Mouse (Mus musculus): ENCODE measurements at regions not wholly inside any gene's neighbourhood (a gene's known extent, or its start where the extent isn't known, plus 50 kb on each side); places are given as distances from the start of the nearest gene placed in this dataset.

GRCm38 (mm10) chr3:35688111-35688510 is 65.8 kb upstream of the Atp11b start:
- Histone ChIP-seq H3K27ac (ENCODE audit: low read depth, low read length) (no peak overlapping the region), H3K9ac (ENCODE audit: low read depth, low read length) (no peak overlapping the region), H3K9me3 (ENCODE audit: control insufficient read depth, low read length) (no peaks in the 10 kb centered on the region), H3K36me3 (ENCODE audit: control insufficient read depth, insufficient read depth, low read length) (no peaks in the 10 kb centered on the region), H3K4me2 (replicated peaks; ENCODE audit: low read depth, low read length) (no peak overlapping the region), H3K4me3 (ENCODE audit: low read length) (no peak overlapping the region), H3K27me3 (ENCODE audit: control insufficient read depth, insufficient read depth, low read length) (no peaks in the 10 kb centered on the region), H3K4me1 (ENCODE audit: control insufficient read depth, insufficient read depth, low read length) (no peaks in the 10 kb centered on the region)
- WGBS: 72% methylated on average over 5 of the region's 5 CpGs
- ATAC-seq (ENCODE audit: low FRiP score, low TSS enrichment): no peak

- no peaks in the 10 kb centered on the region for H3K4me1 ChIP-seq (ENCODE audit: control insufficient read depth, insufficient read depth, low read length)
- ATAC-seq (ENCODE audit: low FRiP score, low TSS enrichment): 0 out of 2 replicates have a peak, but pooled peaks have one; percentile 57
- no peak overlapping the region for H3K9ac ChIP-seq (ENCODE audit: low read depth, low read length)
- no peaks in the 10 kb centered on the region for H3K27me3 ChIP-seq (ENCODE audit: control insufficient read depth, insufficient read depth, low read length)
- H3K27ac ChIP-seq (ENCODE audit: low read depth, low read length): no peak overlapping the region
- H3K4me3 ChIP-seq (ENCODE audit: low read length): no peak overlapping the region
- whole genome bisulfite sequencing: 18% methylated on average over 4 of the region's 4 CpGs
- H3K4me2 ChIP-seq (replicated peaks; ENCODE audit: low read depth, low read length): no peak overlapping the region
- no peaks in the 10 kb centered on the region for H3K36me3 ChIP-seq (ENCODE audit: control insufficient read depth, insufficient read depth, low read length)
- no peaks in the 10 kb centered on the region for H3K9me3 ChIP-seq (ENCODE audit: control insufficient read depth, low read length)
These were observed 65.1 kb upstream of the Atp11b start for GRCm38 (mm10) chr3:35688781-35689180.

- Histone ChIP-seq H3K4me1 (ENCODE audit: control insufficient read depth, insufficient read depth, low read length) (no peaks in the 10 kb centered on the region), H3K36me3 (ENCODE audit: control insufficient read depth, insufficient read depth, low read length) (no peaks in the 10 kb centered on the region), H3K27ac (ENCODE audit: low read depth, low read length) (no peak overlapping the region), H3K4me3 (ENCODE audit: low read length) (no peak overlapping the region), H3K27me3 (ENCODE audit: control insufficient read depth, insufficient read depth, low read length) (no peaks in the 10 kb centered on the region), H3K9me3 (ENCODE audit: control insufficient read depth, low read length) (no peaks in the 10 kb centered on the region), H3K4me2 (replicated peaks; ENCODE audit: low read depth, low read length) (no peak overlapping the region), H3K9ac (ENCODE audit: low read depth, low read length) (no peak overlapping the region)
- 46% methylated on average over 6 of the region's 6 CpGs for WGBS
- ATAC-seq (ENCODE audit: low FRiP score, low TSS enrichment): peak; percentile 78
These were observed 60.9 kb upstream of the Atp11b start for GRCm38 (mm10) chr3:35693039-35693438.

- Histone ChIP-seq H3K27me3 (ENCODE audit: control insufficient read depth, insufficient read depth, low read length) (no peaks in the 10 kb centered on the region), H3K4me2 (replicated peaks; ENCODE audit: low read depth, low read length) (no peak overlapping the region), H3K9me3 (ENCODE audit: control insufficient read depth, low read length) (no peaks in the 10 kb centered on the region), H3K4me3 (ENCODE audit: low read length) (no peak overlapping the region), H3K27ac (ENCODE audit: low read depth, low read length) (no peak overlapping the region), H3K4me1 (ENCODE audit: control insufficient read depth, insufficient read depth, low read length) (no peaks in the 10 kb centered on the region), H3K9ac (ENCODE audit: low read depth, low read length) (no peak overlapping the region), H3K36me3 (ENCODE audit: control insufficient read depth, insufficient read depth, low read length) (no peaks in the 10 kb centered on the region)
- no peak for ATAC-seq (ENCODE audit: low FRiP score, low TSS enrichment)
- WGBS: 90% methylated on average over 12 of the region's 12 CpGs
These were observed 60.4 kb upstream of the Atp11b start for GRCm38 (mm10) chr3:35693551-35693950.

- H3K9me3 ChIP-seq (ENCODE audit: control insufficient read depth, low read length): no peaks in the 10 kb centered on the region
- no peaks in the 10 kb centered on the region for H3K27me3 ChIP-seq (ENCODE audit: control insufficient read depth, insufficient read depth, low read length)
- 86% methylated on average over 4 of the region's 4 CpGs for WGBS
- H3K4me2 ChIP-seq (replicated peaks; ENCODE audit: low read depth, low read length): no peak overlapping the region
- no peaks in the 10 kb centered on the region for H3K36me3 ChIP-seq (ENCODE audit: control insufficient read depth, insufficient read depth, low read length)
- no peaks in the 10 kb centered on the region for H3K4me1 ChIP-seq (ENCODE audit: control insufficient read depth, insufficient read depth, low read length)
- H3K9ac ChIP-seq (ENCODE audit: low read depth, low read length): no peak overlapping the region
- H3K4me3 ChIP-seq (ENCODE audit: low read length): no peak overlapping the region
- no peak for ATAC-seq (ENCODE audit: low FRiP score, low TSS enrichment)
- no peak overlapping the region for H3K27ac ChIP-seq (ENCODE audit: low read depth, low read length)
These were observed 59.7 kb upstream of the Atp11b start for GRCm38 (mm10) chr3:35694241-35694640.

GRCm38 (mm10) chr3:35695859-35696258 is 58.0 kb upstream of the Atp11b start:
- no peak for ATAC-seq (ENCODE audit: low FRiP score, low TSS enrichment)
- no peaks in the 10 kb centered on the region for H3K36me3 ChIP-seq (ENCODE audit: control insufficient read depth, insufficient read depth, low read length)
- H3K27ac ChIP-seq (ENCODE audit: low read depth, low read length): no peak overlapping the region
- H3K4me2 ChIP-seq (replicated peaks; ENCODE audit: low read depth, low read length): no peak overlapping the region
- H3K27me3 ChIP-seq (ENCODE audit: control insufficient read depth, insufficient read depth, low read length): no peaks in the 10 kb centered on the region
- H3K9me3 ChIP-seq (ENCODE audit: control insufficient read depth, low read length): no peaks in the 10 kb centered on the region
- H3K9ac ChIP-seq (ENCODE audit: low read depth, low read length): no peak overlapping the region
- H3K4me3 ChIP-seq (ENCODE audit: low read length): no peak overlapping the region
- 60% methylated on average over 3 of the region's 3 CpGs for WGBS
- H3K4me1 ChIP-seq (ENCODE audit: control insufficient read depth, insufficient read depth, low read length): no peaks in the 10 kb centered on the region

- Histone ChIP-seq H3K27me3 (ENCODE audit: control insufficient read depth, insufficient read depth, low read length) (no peaks in the 10 kb centered on the region), H3K9me3 (ENCODE audit: control insufficient read depth, low read length) (no peaks in the 10 kb centered on the region), H3K4me3 (ENCODE audit: low read length) (no peak overlapping the region), H3K4me2 (replicated peaks; ENCODE audit: low read depth, low read length) (no peak overlapping the region), H3K27ac (ENCODE audit: low read depth, low read length) (no peak overlapping the region), H3K4me1 (ENCODE audit: control insufficient read depth, insufficient read depth, low read length) (no peaks in the 10 kb centered on the region), H3K36me3 (ENCODE audit: control insufficient read depth, insufficient read depth, low read length) (no peaks in the 10 kb centered on the region), H3K9ac (ENCODE audit: low read depth, low read length) (no peak overlapping the region)
- ATAC-seq (ENCODE audit: low FRiP score, low TSS enrichment): no peak
- 84% methylated on average over 2 of the region's 2 CpGs for WGBS
These were observed 54.6 kb upstream of the Atp11b start for GRCm38 (mm10) chr3:35699266-35699665.

GRCm38 (mm10) chr3:35699979-35700378 is 53.9 kb upstream of the Atp11b start:
- Histone ChIP-seq H3K27ac (ENCODE audit: low read depth, low read length) (no peak overlapping the region), H3K36me3 (ENCODE audit: control insufficient read depth, insufficient read depth, low read length) (no peaks in the 10 kb centered on the region), H3K4me3 (ENCODE audit: low read length) (no peak overlapping the region), H3K9me3 (ENCODE audit: control insufficient read depth, low read length) (no peaks in the 10 kb centered on the region), H3K9ac (ENCODE audit: low read depth, low read length) (no peak overlapping the region), H3K4me2 (replicated peaks; ENCODE audit: low read depth, low read length) (no peak overlapping the region), H3K27me3 (ENCODE audit: control insufficient read depth, insufficient read depth, low read length) (no peaks in the 10 kb centered on the region), H3K4me1 (ENCODE audit: control insufficient read depth, insufficient read depth, low read length) (no peaks in the 10 kb centered on the region)
- ATAC-seq (ENCODE audit: low FRiP score, low TSS enrichment): no peak

- 57% methylated on average over 8 of the region's 8 CpGs for WGBS
- no peak for ATAC-seq (ENCODE audit: low FRiP score, low TSS enrichment)
- no peaks in the 10 kb centered on the region for H3K4me1 ChIP-seq (ENCODE audit: control insufficient read depth, insufficient read depth, low read length)
- no peak overlapping the region for H3K27ac ChIP-seq (ENCODE audit: low read depth, low read length)
- no peaks in the 10 kb centered on the region for H3K36me3 ChIP-seq (ENCODE audit: control insufficient read depth, insufficient read depth, low read length)
- H3K9ac ChIP-seq (ENCODE audit: low read depth, low read length): no peak overlapping the region
- H3K4me2 ChIP-seq (replicated peaks; ENCODE audit: low read depth, low read length): no peak overlapping the region
- H3K27me3 ChIP-seq (ENCODE audit: control insufficient read depth, insufficient read depth, low read length): no peaks in the 10 kb centered on the region
- H3K4me3 ChIP-seq (ENCODE audit: low read length): no peak overlapping the region
- H3K9me3 ChIP-seq (ENCODE audit: control insufficient read depth, low read length): no peaks in the 10 kb centered on the region
These were observed 50.2 kb upstream of the Atp11b start for GRCm38 (mm10) chr3:35703528-35704327.
